Mouse (Mus musculus) adrenal gland, adult 8-10 months (tissue): ENCODE measurements around the gene Rad23b. TPM values are rescaled to one million over a fixed set of nuclear protein-coding genes. Genes with fewer than 3 reads are reported as not detected.

Experiments
- total RNA-seq, 4 experiments: library from RNA; stranded (reverse); gene quantifications; 2 replicates each; pipeline ENCODE4 v1.2.4; 2022

Rad23b gene
- total RNA-seq, 4 experiments from 2014 or later = 124 to 153 (median 132) TPM

Other genes with a start within 250 kb of the Rad23b start
- 10 to 100 TPM; 11.0 to 13.9 (median 12.1) TPM for gene Klf4, start 182.4 kb downstream of the Rad23b start, total RNA-seq